Mouse (Mus musculus) kidney, adult 10 weeks (tissue): Measurements from ENCODE around the gene Meltf. TPM values are rescaled to one million over a fixed set of nuclear protein-coding genes. Genes with fewer than 3 reads are reported as not detected.

Experiments used
- polyA plus RNA-seq: library from polyadenylated mRNA; stranded (reverse); fragments of 350-450 nt; fragmentation: Illumina TruSeq; extraction: RNeasy Lipid Tissue Mini Kit (QIAGEN cat#74804); gene quantifications from one replicate; pipeline ENCODE4 v1.2.3, GENCODE M21; 2014; ENCODE audit warnings: low read depth, low replicate concordance

Meltf gene
- polyA plus RNA-seq, result not detected

GRCm38 (mm10) chr16:31878573-31879257 is at the start of gene Meltf:
Gene Meltf, plus strand, starts transcription at chr16:31878810.

GRCm38 (mm10) chr16:31933751-31934549 is 55.3 kb downstream of the Meltf start, which contains the start of gene Pigz:
Gene Pigz, plus strand, starts transcription at chr16:31933851.

GRCm38 (mm10) chr16:31948345-31948774 is 69.8 kb downstream of the Meltf start, which contains the start of the genes 0610012G03Rik and Ncbp2:
Gene 0610012G03Rik, minus strand, starts transcription at chr16:31948494.
Gene Ncbp2, plus strand, starts transcription at chr16:31948513.

Other genes with a start within 250 kb of the Meltf start
- gene Dlg1, start 215.4 kb upstream of the Meltf start, polyA plus RNA-seq, result 128 TPM
- not detected for gene Pigz, start 55.0 kb downstream of the Meltf start, polyA plus RNA-seq
- 4.9 TPM for gene 0610012G03Rik, start 69.7 kb downstream of the Meltf start, polyA plus RNA-seq
- gene Ncbp2, start 69.7 kb downstream of the Meltf start, polyA plus RNA-seq, result 69.7 TPM
- gene Senp5, start 124.5 kb downstream of the Meltf start, polyA plus RNA-seq, result 24.6 TPM
- gene Pak2, start 200.5 kb downstream of the Meltf start, polyA plus RNA-seq, result 76.3 TPM
- gene Pigx, start 220.9 kb downstream of the Meltf start, polyA plus RNA-seq, result 86.6 TPM
- gene Cep19, start 221.0 kb downstream of the Meltf start, polyA plus RNA-seq, result 36.8 TPM